Mouse (Mus musculus): ENCODE data around the gene Cfap61.
"Not testable (repeated sequence)": the region's sequence is repeated elsewhere in the genome, so short reads cannot be mapped to it uniquely, and the experiment has no call there.

Cfap61 gene

GRCm38 (mm10) chr2:145934339-145935231 lies at the start of gene Cfap61, which contains the start of gene Crnkl1:
TSS of gene Cfap61 (plus strand) at chr2:145934784.
TSS of gene Crnkl1 (minus strand) at chr2:145935014.
- DNase-seq = peak; percentile 95

- peak; percentile 48 for DNase-seq
Measured at GRCm38 (mm10) chr2:145884913-145885785, 49.4 kb upstream of the Cfap61 start.

- DNase-seq = peak; percentile 67
Measured at GRCm38 (mm10) chr2:145887937-145888765, 46.4 kb upstream of the Cfap61 start.

GRCm38 (mm10) chr2:145888766-145889480 lies 45.7 kb upstream of the Cfap61 start:
- no peak for DNase-seq

- DNase-seq = no peak
Measured at GRCm38 (mm10) chr2:145890571-145890970, 44.0 kb upstream of the Cfap61 start.

- DNase-seq = no peak
Measured at GRCm38 (mm10) chr2:145893756-145894155, 40.8 kb upstream of the Cfap61 start.

- no peak for DNase-seq
Measured at GRCm38 (mm10) chr2:145898106-145898505, 36.5 kb upstream of the Cfap61 start.

GRCm38 (mm10) chr2:145900318-145900717 lies 34.3 kb upstream of the Cfap61 start:
- DNase-seq = not testable (repeated sequence)

- no peak for DNase-seq
Measured at GRCm38 (mm10) chr2:145901861-145902260, 32.7 kb upstream of the Cfap61 start, which contains the start of gene Naa20. TSS of gene Naa20 (plus strand) at chr2:145902099.

GRCm38 (mm10) chr2:145903061-145903901 lies 31.3 kb upstream of the Cfap61 start:
- peak; percentile 88 for DNase-seq

GRCm38 (mm10) chr2:145903983-145904616 lies 30.5 kb upstream of the Cfap61 start:
- DNase-seq = no peak

GRCm38 (mm10) chr2:145905156-145905555 lies 29.4 kb upstream of the Cfap61 start:
- DNase-seq = no peak

GRCm38 (mm10) chr2:145905884-145906283 lies 28.7 kb upstream of the Cfap61 start:
- not testable (repeated sequence) for DNase-seq

- DNase-seq = no peak
Measured at GRCm38 (mm10) chr2:145920941-145921650, 13.5 kb upstream of the Cfap61 start.

- DNase-seq = no peak
Measured at GRCm38 (mm10) chr2:145936975-145937374, 2.4 kb downstream of the Cfap61 start.

GRCm38 (mm10) chr2:145941403-145941802 lies 6.8 kb downstream of the Cfap61 start:
- DNase-seq = no peak

GRCm38 (mm10) chr2:145944286-145944685 lies 9.7 kb downstream of the Cfap61 start:
- no peak for DNase-seq

- DNase-seq = no peak
Measured at GRCm38 (mm10) chr2:145948402-145948954, 13.9 kb downstream of the Cfap61 start.

GRCm38 (mm10) chr2:145949475-145950068 lies 15.0 kb downstream of the Cfap61 start:
- no peak for DNase-seq

All from kidney, adult 11 months (tissue).